Mouse (Mus musculus): ENCODE results near the gene Olfr1246. TPM values are rescaled to one million over a fixed set of nuclear protein-coding genes. Genes with fewer than 3 reads are reported as not detected.

Olfr1246 gene
- total and polyA plus RNA-seq, 2 experiments from 2014 or later: not detected

DNA sequence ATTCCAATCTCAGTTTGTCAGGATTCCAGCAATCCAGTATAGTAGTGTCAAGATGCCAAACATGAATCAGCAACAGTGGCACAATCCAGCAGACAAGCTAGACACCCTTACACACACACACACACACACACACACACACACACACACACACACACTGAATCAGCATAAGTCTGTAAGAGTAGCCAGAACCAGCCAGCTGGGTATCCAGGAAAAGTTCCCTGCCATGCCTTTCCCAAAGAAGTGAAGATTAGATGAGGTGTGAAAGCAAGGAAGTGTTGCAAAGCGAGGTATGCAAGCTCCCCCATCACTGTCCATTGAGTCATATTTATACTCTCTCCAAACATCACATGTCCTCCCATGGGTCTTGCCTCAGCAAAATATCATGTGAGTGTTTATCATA, 53.0 kb downstream of the Olfr1246 start:
- Histone ChIP-seq H3K27me3 (ENCODE audit: insufficient read depth, low read length) (no peaks in the 10 kb centered on the region), H3K4me3 (ENCODE audit: low read length) (no peak overlapping the region), H3K4me1 (ENCODE audit: insufficient read depth, low read length) (no peaks in the 10 kb centered on the region), H3K4me2 (ENCODE audit: low read depth, low read length) (no peak overlapping the region), H3K36me3 (ENCODE audit: insufficient read depth, low read length) (no peaks in the 10 kb centered on the region), H3K27ac (no peak overlapping the region), H3K9ac (replicated peaks; ENCODE audit: low read length) (no peak overlapping the region), H3K9me3 (ENCODE audit: low read length) (no peaks in the 10 kb centered on the region)
- no peak for TF ChIP-seq CTCF (IDR thresholded peaks at IDR 0.05; ENCODE audit: low read depth)
- no peak for DNase-seq (ENCODE audit: low spot score)
- WGBS: 61% methylated on average over 1 of the region's 1 CpGs
- no peak for ATAC-seq

Other genes with a start within 250 kb of the Olfr1246 start
- not detected in 2 replicates for gene Olfr1234, start 228.3 kb downstream of the Olfr1246 start, total RNA-seq (2014; rRNA removed)
- gene Olfr1234, start 228.3 kb downstream of the Olfr1246 start, polyA plus RNA-seq (2015; fragmentation: Nextera tagmentation; extraction: Ambion mirVana): not detected in 2 replicates
- gene Olfr1238, start 183.5 kb downstream of the Olfr1246 start, total RNA-seq (2014; rRNA removed): not detected in 2 replicates
- gene Olfr1238, start 183.5 kb downstream of the Olfr1246 start, polyA plus RNA-seq (2015; fragmentation: Nextera tagmentation; extraction: Ambion mirVana): not detected in 2 replicates
- gene Olfr1239, start 172.8 kb downstream of the Olfr1246 start, total RNA-seq (2014; rRNA removed): not detected in 2 replicates
- not detected in 2 replicates for gene Olfr1239, start 172.8 kb downstream of the Olfr1246 start, polyA plus RNA-seq (2015; fragmentation: Nextera tagmentation; extraction: Ambion mirVana)
- gene Olfr1240, start 150.2 kb downstream of the Olfr1246 start, total RNA-seq (2014; rRNA removed): not detected in 2 replicates
- not detected in 2 replicates for gene Olfr1240, start 150.2 kb downstream of the Olfr1246 start, polyA plus RNA-seq (2015; fragmentation: Nextera tagmentation; extraction: Ambion mirVana)
- not detected in 2 replicates for gene Olfr1241, start 106.0 kb downstream of the Olfr1246 start, total RNA-seq (2014; rRNA removed)
- not detected in 2 replicates for gene Olfr1241, start 106.0 kb downstream of the Olfr1246 start, polyA plus RNA-seq (2015; fragmentation: Nextera tagmentation; extraction: Ambion mirVana)
- not detected in 2 replicates for gene Olfr1242, start 94.8 kb downstream of the Olfr1246 start, total RNA-seq (2014; rRNA removed)
- not detected in 2 replicates for gene Olfr1242, start 94.8 kb downstream of the Olfr1246 start, polyA plus RNA-seq (2015; fragmentation: Nextera tagmentation; extraction: Ambion mirVana)
- gene Olfr1243, start 61.7 kb downstream of the Olfr1246 start, total RNA-seq (2014; rRNA removed): not detected in 2 replicates
- not detected in 2 replicates for gene Olfr1243, start 61.7 kb downstream of the Olfr1246 start, polyA plus RNA-seq (2015; fragmentation: Nextera tagmentation; extraction: Ambion mirVana)
- not detected in 2 replicates for gene Olfr1245, start 14.7 kb downstream of the Olfr1246 start, total RNA-seq (2014; rRNA removed)
- gene Olfr1245, start 14.7 kb downstream of the Olfr1246 start, polyA plus RNA-seq (2015; fragmentation: Nextera tagmentation; extraction: Ambion mirVana): not detected in 2 replicates
- gene Olfr1247, start 21.0 kb upstream of the Olfr1246 start, total RNA-seq (2014; rRNA removed): not detected in 2 replicates
- gene Olfr1247, start 21.0 kb upstream of the Olfr1246 start, polyA plus RNA-seq (2015; fragmentation: Nextera tagmentation; extraction: Ambion mirVana): not detected in 2 replicates
- not detected in 2 replicates for gene Olfr1248, start 25.1 kb upstream of the Olfr1246 start, total RNA-seq (2014; rRNA removed)
- gene Olfr1248, start 25.1 kb upstream of the Olfr1246 start, polyA plus RNA-seq (2015; fragmentation: Nextera tagmentation; extraction: Ambion mirVana): not detected in 2 replicates
- gene Olfr1249, start 41.8 kb upstream of the Olfr1246 start, total RNA-seq (2014; rRNA removed): not detected in 2 replicates
- not detected in 2 replicates for gene Olfr1249, start 41.8 kb upstream of the Olfr1246 start, polyA plus RNA-seq (2015; fragmentation: Nextera tagmentation; extraction: Ambion mirVana)
- gene Olfr1250, start 68.3 kb upstream of the Olfr1246 start, total RNA-seq (2014; rRNA removed): not detected in 2 replicates
- not detected in 2 replicates for gene Olfr1250, start 68.3 kb upstream of the Olfr1246 start, polyA plus RNA-seq (2015; fragmentation: Nextera tagmentation; extraction: Ambion mirVana)
- not detected in 2 replicates for gene Olfr1251, start 78.8 kb upstream of the Olfr1246 start, total RNA-seq (2014; rRNA removed)
- gene Olfr1251, start 78.8 kb upstream of the Olfr1246 start, polyA plus RNA-seq (2015; fragmentation: Nextera tagmentation; extraction: Ambion mirVana): not detected in 2 replicates
- gene Olfr1252, start 131.9 kb upstream of the Olfr1246 start, total RNA-seq (2014; rRNA removed): not detected in 2 replicates
- gene Olfr1252, start 131.9 kb upstream of the Olfr1246 start, polyA plus RNA-seq (2015; fragmentation: Nextera tagmentation; extraction: Ambion mirVana): not detected in 2 replicates
- not detected in 2 replicates for gene Olfr1253, start 163.9 kb upstream of the Olfr1246 start, total RNA-seq (2014; rRNA removed)
- gene Olfr1253, start 163.9 kb upstream of the Olfr1246 start, polyA plus RNA-seq (2015; fragmentation: Nextera tagmentation; extraction: Ambion mirVana): not detected in 2 replicates
- gene Olfr1254, start 200.5 kb upstream of the Olfr1246 start, total RNA-seq (2014; rRNA removed): not detected in 2 replicates
- not detected in 2 replicates for gene Olfr1254, start 200.5 kb upstream of the Olfr1246 start, polyA plus RNA-seq (2015; fragmentation: Nextera tagmentation; extraction: Ambion mirVana)
- not detected in 2 replicates for gene Olfr1255, start 218.9 kb upstream of the Olfr1246 start, total RNA-seq (2014; rRNA removed)
- not detected in 2 replicates for gene Olfr1255, start 218.9 kb upstream of the Olfr1246 start, polyA plus RNA-seq (2015; fragmentation: Nextera tagmentation; extraction: Ambion mirVana)
- 0.05 TPM in 1 of 2 replicates, not detected in the other for gene Olfr1256, start 248.4 kb upstream of the Olfr1246 start, total RNA-seq (2014; rRNA removed)
- not detected in 2 replicates for gene Olfr1256, start 248.4 kb upstream of the Olfr1246 start, polyA plus RNA-seq (2015; fragmentation: Nextera tagmentation; extraction: Ambion mirVana)